Mouse (Mus musculus): ENCODE results near the gene Col7a1. TPM values are rescaled to one million over a fixed set of nuclear protein-coding genes. Genes with fewer than 3 reads are reported as not detected.

Gene Col7a1
- polyA plus RNA-seq, 1 experiment from 2014 or later, result 3.1 TPM

- Histone ChIP-seq H3K27ac (peak overlapping the region; percentile 86), H3K36me3 (peaks cover 65% of the 10 kb centered on the region)
- 88% methylated on average over 9 of the region's 9 CpGs for WGBS
These were observed 3.2 kb upstream of the Col7a1 start for GRCm38 (mm10) chr9:108949967-108950728.

GRCm38 (mm10) chr9:108955241-108955640 lies 1.9 kb downstream of the Col7a1 start:
- H3K4me1 ChIP-seq, result peaks cover 26% of the 10 kb centered on the region
- H3K9me3 ChIP-seq (replicated peaks), result no peaks in the 10 kb centered on the region
- peaks cover 14% of the 10 kb centered on the region for H3K36me3 ChIP-seq
- 94% methylated on average over 11 of the region's 11 CpGs for WGBS
- H3K4me3 ChIP-seq, result no peak overlapping the region
- no peak for DNase-seq (ENCODE audit: low spot score)
- H3K27me3 ChIP-seq (ENCODE audit: low read depth, poor library complexity, severe bottlenecking), result peaks cover 42% of the 10 kb centered on the region
- no peak overlapping the region for H3K27ac ChIP-seq

More at GRCm38 (mm10) chr9:108949967-108950728, 3.2 kb upstream of the Col7a1 start:
- peak overlapping the region; percentile 19; the same call in 1 of the 2 replicates for H3K4me3 ChIP-seq
- H3K9me3 ChIP-seq (replicated peaks), result no peaks in the 10 kb centered on the region
- H3K27me3 ChIP-seq (ENCODE audit: low read depth, poor library complexity, severe bottlenecking), result peaks cover 32% of the 10 kb centered on the region
- peaks cover 48% of the 10 kb centered on the region for H3K4me1 ChIP-seq
- no peak for DNase-seq (ENCODE audit: low spot score)

GRCm38 (mm10) chr9:108955846-108956245 lies 2.5 kb downstream of the Col7a1 start:
- Histone ChIP-seq H3K4me1 (peaks cover 24% of the 10 kb centered on the region), H3K4me3 (no peak overlapping the region), H3K27me3 (ENCODE audit: low read depth, poor library complexity, severe bottlenecking) (peaks cover 42% of the 10 kb centered on the region), H3K9me3 (replicated peaks) (no peaks in the 10 kb centered on the region), H3K36me3 (peaks cover 8% of the 10 kb centered on the region), H3K27ac (no peak overlapping the region)
- no peak for DNase-seq (ENCODE audit: low spot score)
- 91% methylated on average over 11 of the region's 11 CpGs for WGBS

GRCm38 (mm10) chr9:108963577-108963976 lies 10.2 kb downstream of the Col7a1 start:
- Histone ChIP-seq H3K36me3 (no peaks in the 10 kb centered on the region), H3K9me3 (replicated peaks) (no peaks in the 10 kb centered on the region), H3K27ac (no peak overlapping the region), H3K4me1 (peaks cover 8% of the 10 kb centered on the region; the same call in 1 of the 2 replicates), H3K27me3 (ENCODE audit: low read depth, poor library complexity, severe bottlenecking) (no peaks in the 10 kb centered on the region), H3K4me3 (no peak overlapping the region)
- WGBS, result 81% methylated on average over 3 of the region's 3 CpGs
- no peak for DNase-seq (ENCODE audit: low spot score)

- no peaks in the 10 kb centered on the region for H3K27me3 ChIP-seq (ENCODE audit: low read depth, poor library complexity, severe bottlenecking)
- WGBS, result 87% methylated on average over 6 of the region's 6 CpGs
- peaks cover 8% of the 10 kb centered on the region; the same call in 1 of the 2 replicates for H3K4me1 ChIP-seq
- no peak overlapping the region for H3K4me3 ChIP-seq
- DNase-seq (ENCODE audit: low spot score), result no peak
- H3K27ac ChIP-seq, result no peak overlapping the region
- no peaks in the 10 kb centered on the region for H3K9me3 ChIP-seq (replicated peaks)
- H3K36me3 ChIP-seq, result no peaks in the 10 kb centered on the region
These were observed 11.0 kb downstream of the Col7a1 start for GRCm38 (mm10) chr9:108964338-108964737.

- DNase-seq (ENCODE audit: low spot score), result no peak
- Histone ChIP-seq H3K36me3 (no peaks in the 10 kb centered on the region), H3K4me1 (peaks cover 8% of the 10 kb centered on the region; the same call in 1 of the 2 replicates), H3K27ac (no peak overlapping the region), H3K27me3 (ENCODE audit: low read depth, poor library complexity, severe bottlenecking) (no peaks in the 10 kb centered on the region), H3K9me3 (replicated peaks) (no peaks in the 10 kb centered on the region), H3K4me3 (no peak overlapping the region)
- WGBS, result 91% methylated on average over 8 of the region's 8 CpGs
These were observed 17.2 kb downstream of the Col7a1 start for GRCm38 (mm10) chr9:108970623-108971022.

GRCm38 (mm10) chr9:108976483-108976882 lies 23.1 kb downstream of the Col7a1 start:
- H3K27me3 ChIP-seq (ENCODE audit: low read depth, poor library complexity, severe bottlenecking), result no peaks in the 10 kb centered on the region
- no peak for DNase-seq (ENCODE audit: low spot score)
- H3K4me3 ChIP-seq, result no peak overlapping the region
- 87% methylated on average over 9 of the region's 9 CpGs for WGBS
- no peaks in the 10 kb centered on the region for H3K9me3 ChIP-seq (replicated peaks)
- no peak overlapping the region for H3K27ac ChIP-seq
- no peaks in the 10 kb centered on the region for H3K36me3 ChIP-seq
- H3K4me1 ChIP-seq, result no peaks in the 10 kb centered on the region; the same call in 1 of the 2 replicates

- no peak overlapping the region for H3K27ac ChIP-seq
- H3K9me3 ChIP-seq (replicated peaks), result no peaks in the 10 kb centered on the region
- WGBS, result 78% methylated on average over 7 of the region's 7 CpGs
- no peaks in the 10 kb centered on the region for H3K27me3 ChIP-seq (ENCODE audit: low read depth, poor library complexity, severe bottlenecking)
- no peaks in the 10 kb centered on the region for H3K4me1 ChIP-seq
- no peak overlapping the region for H3K4me3 ChIP-seq
- no peaks in the 10 kb centered on the region for H3K36me3 ChIP-seq
- DNase-seq (ENCODE audit: low spot score), result no peak
These were observed 24.6 kb downstream of the Col7a1 start for GRCm38 (mm10) chr9:108977966-108978365.

GRCm38 (mm10) chr9:108982498-108982897 lies 29.1 kb downstream of the Col7a1 start:
- H3K36me3 ChIP-seq, result no peaks in the 10 kb centered on the region
- DNase-seq (ENCODE audit: low spot score), result no peak
- no peaks in the 10 kb centered on the region for H3K9me3 ChIP-seq (replicated peaks)
- H3K4me1 ChIP-seq, result peaks cover 8% of the 10 kb centered on the region
- H3K4me3 ChIP-seq, result no peak overlapping the region
- WGBS, result 87% methylated on average over 8 of the region's 8 CpGs
- H3K27ac ChIP-seq, result no peak overlapping the region
- H3K27me3 ChIP-seq (ENCODE audit: low read depth, poor library complexity, severe bottlenecking), result no peaks in the 10 kb centered on the region

- no peak overlapping the region for H3K27ac ChIP-seq
- H3K9me3 ChIP-seq (replicated peaks), result no peaks in the 10 kb centered on the region
- H3K4me3 ChIP-seq, result no peak overlapping the region
- WGBS, result 82% methylated on average over 9 of the region's 9 CpGs
- H3K27me3 ChIP-seq (ENCODE audit: low read depth, poor library complexity, severe bottlenecking), result no peaks in the 10 kb centered on the region
- H3K36me3 ChIP-seq, result no peaks in the 10 kb centered on the region
- H3K4me1 ChIP-seq, result peaks cover 15% of the 10 kb centered on the region
- DNase-seq (ENCODE audit: low spot score), result no peak
These were observed 29.8 kb downstream of the Col7a1 start for GRCm38 (mm10) chr9:108983209-108983608.

GRCm38 (mm10) chr9:108985710-108986109 lies 32.3 kb downstream of the Col7a1 start, which contains the start of gene Ucn2:
Gene Ucn2, plus strand, starts transcription at chr9:108986010.
- 75% methylated on average over 4 of the region's 4 CpGs for WGBS
- Histone ChIP-seq H3K36me3 (no peaks in the 10 kb centered on the region), H3K27me3 (ENCODE audit: low read depth, poor library complexity, severe bottlenecking) (no peaks in the 10 kb centered on the region), H3K27ac (no peak within 1 kb of the TSS), H3K4me1 (peaks cover 33% of the 10 kb centered on the region), H3K9me3 (replicated peaks) (no peaks in the 10 kb centered on the region), H3K4me3 (no peak within 1 kb of the TSS)
- DNase-seq (ENCODE audit: low spot score), result no peak

- peak; percentile 57 for DNase-seq (ENCODE audit: low spot score)
- H3K27ac ChIP-seq, result peak overlapping the region; percentile 68
These were observed 34.4 kb downstream of the Col7a1 start for GRCm38 (mm10) chr9:108987704-108988350.

GRCm38 (mm10) chr9:108989802-108990461 lies 36.5 kb downstream of the Col7a1 start:
- peaks cover 49% of the 10 kb centered on the region for H3K4me1 ChIP-seq

More at GRCm38 (mm10) chr9:108987704-108988350, 34.4 kb downstream of the Col7a1 start:
- no peaks in the 10 kb centered on the region for H3K36me3 ChIP-seq
- WGBS, result 19% methylated on average over 15 of the region's 15 CpGs
- H3K4me3 ChIP-seq, result peak overlapping the region; percentile 38
- H3K27me3 ChIP-seq (ENCODE audit: low read depth, poor library complexity, severe bottlenecking), result no peaks in the 10 kb centered on the region
- H3K9me3 ChIP-seq (replicated peaks), result no peaks in the 10 kb centered on the region
- H3K4me1 ChIP-seq, result peaks cover 49% of the 10 kb centered on the region

More at GRCm38 (mm10) chr9:108989802-108990461, 36.5 kb downstream of the Col7a1 start:
- Histone ChIP-seq H3K9me3 (replicated peaks) (no peaks in the 10 kb centered on the region), H3K27ac (peak overlapping the region; percentile 61), H3K4me3 (no peak overlapping the region), H3K27me3 (ENCODE audit: low read depth, poor library complexity, severe bottlenecking) (no peaks in the 10 kb centered on the region), H3K36me3 (no peaks in the 10 kb centered on the region)
- DNase-seq (ENCODE audit: low spot score), result no peak
- WGBS, result 77% methylated on average over 4 of the region's 4 CpGs

All from limb, embryonic 10.5 days (tissue).